Mouse (Mus musculus) lung, adult 2 months (tissue): Measurements from ENCODE around the gene Fuz.
A peak's percentile ranks its signal among the peaks of the same experiment; 100 is the strongest.

Source experiments
- CTCF ChIP-seq: fragments of 200-500 bp; IDR thresholded peaks from 2 replicates; pipeline ENCODE4 v1.5.1; 2011; ENCODE audit warnings: mild to moderate bottlenecking, low read length, control low read depth; ENCODE audit not compliant: insufficient read depth
- POLR2A ChIP-seq: fragments of 200-500 bp; IDR thresholded peaks from 2 replicates; pipeline ENCODE4 v1.6.1; 2011; ENCODE audit warnings: low read depth, mild to moderate bottlenecking, control low read depth, low read length, borderline replicate concordance; ENCODE audit errors: extremely low read depth

DNA sequence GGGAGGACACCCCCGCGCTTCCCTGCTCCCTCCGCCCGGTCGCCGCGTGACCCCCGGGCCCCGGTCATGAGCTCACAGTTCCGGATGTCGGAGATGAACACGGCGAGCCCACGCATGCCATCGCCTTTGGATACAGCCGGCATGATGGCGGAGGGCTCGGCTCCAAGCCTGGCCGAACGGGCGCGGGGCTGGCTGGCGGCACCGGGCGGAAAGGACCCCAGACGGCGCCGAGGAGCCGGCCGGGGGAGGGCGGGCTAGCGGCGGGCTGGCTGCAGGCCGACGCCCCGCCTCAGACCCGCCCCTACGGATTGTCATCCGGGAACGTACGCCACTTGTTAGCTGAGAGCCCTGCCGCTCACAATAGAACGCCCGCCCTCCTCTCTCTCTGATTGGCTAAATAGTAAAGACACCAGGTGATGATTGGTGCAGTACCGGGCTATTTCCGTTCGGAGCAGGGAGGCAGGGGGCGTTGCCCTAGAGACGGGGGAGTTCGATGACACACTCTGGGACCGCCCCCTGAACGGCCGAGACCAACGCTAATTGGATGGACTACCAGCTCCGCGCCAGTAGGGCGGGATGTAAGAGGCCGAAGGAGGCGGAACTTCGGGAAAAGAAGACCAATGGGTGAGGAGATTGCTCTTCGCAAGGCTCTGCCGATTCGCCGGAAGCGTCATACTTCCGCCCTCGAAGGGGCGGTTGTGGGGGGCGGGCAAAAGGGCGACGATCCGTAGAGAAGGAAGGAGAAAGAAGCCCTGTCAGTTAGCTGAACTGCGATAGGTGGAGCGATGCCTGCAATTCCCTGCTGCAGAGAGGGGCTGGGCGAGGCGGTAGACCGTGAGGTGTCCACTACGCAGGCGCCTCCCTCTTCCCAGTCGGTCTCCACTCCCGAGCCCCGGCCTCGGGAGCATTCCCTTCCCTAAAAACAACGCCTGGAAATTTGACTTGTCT, 33.6 kb downstream of the Fuz start, which contains the start of gene Ap2a1:
- TF ChIP-seq CTCF, result no peak
- peak; percentile 88; the same call in 1 of the 2 replicates for TF ChIP-seq POLR2A
